Mouse (Mus musculus) heart, adult 2 months (tissue): ENCODE data around the gene Fgfr2. TPM values are rescaled to one million over a fixed set of nuclear protein-coding genes. Genes with fewer than 3 reads are reported as not detected.

Experiments used
- DNase-seq, 2 experiments: peaks; one replicate each; pipeline ENCODE4 v3.0.0; 2021
- H3K27ac ChIP-seq: fragments of 200-600 bp; 2 replicates; pipeline ENCODE4 v1.8.1; 2022
- H3K27me3 ChIP-seq: fragments of 200-500 bp; 2 replicates; pipeline ENCODE4 v1.6.1; 2012; ENCODE audit warnings: mild to moderate bottlenecking, low read length, inconsistent platforms, mixed read lengths; ENCODE audit not compliant: control insufficient read depth, insufficient read depth
- H3K36me3 ChIP-seq: fragments of 200-500 bp; 2 replicates; pipeline ENCODE4 v1.6.1; 2012; ENCODE audit warnings: low read length, inconsistent platforms; ENCODE audit not compliant: control insufficient read depth, insufficient read depth
- H3K4me1 ChIP-seq: fragments of 200-500 bp; 2 replicates; pipeline ENCODE4 v1.6.1; 2011; ENCODE audit warnings: low read length; ENCODE audit not compliant: control insufficient read depth, insufficient read depth
- H3K4me3 ChIP-seq: fragments of 200-600 bp; 2 replicates; pipeline ENCODE4 v1.8.1; 2022
- H3K79me2 ChIP-seq: fragments of 200-500 bp; replicated peaks from 2 replicates; pipeline ENCODE4 v1.6.1; 2012; ENCODE audit warnings: mild to moderate bottlenecking, inconsistent platforms, low read length, moderate library complexity, mixed read lengths; ENCODE audit not compliant: control insufficient read depth, insufficient read depth
- H3K9ac ChIP-seq: fragments of 200-500 bp; 2 replicates; pipeline ENCODE4 v1.6.1; 2012; ENCODE audit warnings: low read depth, mild to moderate bottlenecking, control low read depth, inconsistent platforms, low read length, mixed read lengths
- CTCF ChIP-seq: fragments of 200-600 bp; IDR thresholded peaks from 2 replicates; pipeline ENCODE4 v1.8.1; 2022; ENCODE audit warnings: antibody characterized with exemption, mild to moderate bottlenecking, moderate library complexity
- EP300 ChIP-seq: fragments of 200-500 bp; IDR thresholded peaks from 2 replicates; pipeline ENCODE4 v1.6.1; 2011; ENCODE audit warnings: low read depth, low read length, control low read depth; ENCODE audit not compliant: insufficient read depth
- POLR2A ChIP-seq: fragments of 200-500 bp; IDR thresholded peaks from 2 replicates; pipeline ENCODE4 v1.6.1; 2011; ENCODE audit warnings: mild to moderate bottlenecking, low read depth, low read length, control low read depth; ENCODE audit not compliant: insufficient read depth
- WGBS: fragments of 180-500 bp; shearing (Covaris S2); methylation state at CpG from one replicate; pipeline ENCODE4 v1.1.7; 2018; 5-methylcytosine and 5-hydroxymethylcytosine counted together
- intact Hi-C: fragments of 180-260 bp; cut with DNase I; formaldehyde crosslinking; loops from one replicate; pipeline ENCODE4 v1.15.1; 2025
- polyA plus RNA-seq: library from polyadenylated mRNA; depleted of rRNA; stranded (reverse); fragments of >200 nt; gene quantifications from 2 replicates; pipeline ENCODE4 v1.2.3, GENCODE M21; 2012
- total RNA-seq, 2 experiments: library from RNA; stranded (reverse); gene quantifications; 2 replicates each; pipeline ENCODE4 v1.2.3; 2021

Fgfr2 gene
- total and polyA plus RNA-seq, 3 experiments, result 1.1 to 2.0 (median 1.3) TPM

DNA sequence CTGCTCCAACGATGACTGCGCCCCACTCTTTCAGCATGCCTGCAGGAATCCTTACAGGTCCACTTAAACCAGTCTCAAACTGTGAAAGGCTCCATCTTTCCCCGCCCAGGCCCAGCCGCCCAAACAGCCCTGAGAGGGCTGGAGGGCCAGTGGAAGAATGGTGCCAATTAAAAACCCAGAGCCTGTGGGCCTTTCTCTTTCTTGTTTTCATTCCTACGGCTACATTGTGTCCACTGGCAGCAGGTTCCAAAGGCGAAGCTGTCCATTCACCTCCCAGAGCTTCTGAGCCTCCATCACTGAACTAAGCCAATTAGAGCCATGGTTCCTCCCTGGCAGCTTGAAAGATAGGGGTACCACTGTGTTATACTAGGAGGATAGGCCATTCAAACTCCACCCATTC is 391.6 kb downstream of the Fgfr2 start:
- H3K4me1 ChIP-seq, result peaks cover 32% of the 10 kb centered on the region
- no peak for TF ChIP-seq EP300
- TF ChIP-seq CTCF, result no peak
- TF ChIP-seq POLR2A, result no peak
- WGBS, result 84% methylated on average over 6 of the region's 6 CpGs
- intact Hi-C loops, result no loop called here
- no peaks in the 10 kb centered on the region for H3K27me3 ChIP-seq
- H3K36me3 ChIP-seq, result peaks cover 2% of the 10 kb centered on the region; the same call in 1 of the 2 replicates
- no peak overlapping the region for H3K27ac ChIP-seq
- H3K9ac ChIP-seq, result no peak overlapping the region
- no peaks in the 10 kb centered on the region for H3K79me2 ChIP-seq
- H3K4me3 ChIP-seq, result no peak overlapping the region
- no peak for DNase-seq

- H3K36me3 ChIP-seq, result no peaks in the 10 kb centered on the region
- intact Hi-C loops, result no loop called here
- 76% methylated on average over 7 of the region's 7 CpGs for WGBS
- DNase-seq, result no peak
- no peak overlapping the region for H3K9ac ChIP-seq
- H3K27ac ChIP-seq, result no peak overlapping the region
- H3K4me3 ChIP-seq, result no peak overlapping the region
- H3K4me1 ChIP-seq, result peaks cover 22% of the 10 kb centered on the region
- TF ChIP-seq POLR2A, result no peak
- TF ChIP-seq EP300, result no peak
- TF ChIP-seq CTCF, result no peak
- no peaks in the 10 kb centered on the region for H3K79me2 ChIP-seq
- H3K27me3 ChIP-seq, result no peaks in the 10 kb centered on the region
These were observed 392.6 kb downstream of the Fgfr2 start for GRCm38 (mm10) chr7:132730510-132730909.

- Histone ChIP-seq H3K9ac (no peak overlapping the region), H3K36me3 (peaks cover 3% of the 10 kb centered on the region; the same call in 1 of the 2 replicates), H3K79me2 (no peaks in the 10 kb centered on the region), H3K4me3 (no peak overlapping the region), H3K27ac (no peak overlapping the region), H3K4me1 (peaks cover 19% of the 10 kb centered on the region), H3K27me3 (no peaks in the 10 kb centered on the region)
- intact Hi-C loops, result no loop called here
- WGBS, result 57% methylated on average over 4 of the region's 4 CpGs
- TF ChIP-seq EP300 (no peak), POLR2A (no peak), CTCF (no peak)
- DNase-seq, result peak in 1 of 2 experiments; percentile 33
These were observed 393.9 kb downstream of the Fgfr2 start for GRCm38 (mm10) chr7:132729093-132729831.

DNA sequence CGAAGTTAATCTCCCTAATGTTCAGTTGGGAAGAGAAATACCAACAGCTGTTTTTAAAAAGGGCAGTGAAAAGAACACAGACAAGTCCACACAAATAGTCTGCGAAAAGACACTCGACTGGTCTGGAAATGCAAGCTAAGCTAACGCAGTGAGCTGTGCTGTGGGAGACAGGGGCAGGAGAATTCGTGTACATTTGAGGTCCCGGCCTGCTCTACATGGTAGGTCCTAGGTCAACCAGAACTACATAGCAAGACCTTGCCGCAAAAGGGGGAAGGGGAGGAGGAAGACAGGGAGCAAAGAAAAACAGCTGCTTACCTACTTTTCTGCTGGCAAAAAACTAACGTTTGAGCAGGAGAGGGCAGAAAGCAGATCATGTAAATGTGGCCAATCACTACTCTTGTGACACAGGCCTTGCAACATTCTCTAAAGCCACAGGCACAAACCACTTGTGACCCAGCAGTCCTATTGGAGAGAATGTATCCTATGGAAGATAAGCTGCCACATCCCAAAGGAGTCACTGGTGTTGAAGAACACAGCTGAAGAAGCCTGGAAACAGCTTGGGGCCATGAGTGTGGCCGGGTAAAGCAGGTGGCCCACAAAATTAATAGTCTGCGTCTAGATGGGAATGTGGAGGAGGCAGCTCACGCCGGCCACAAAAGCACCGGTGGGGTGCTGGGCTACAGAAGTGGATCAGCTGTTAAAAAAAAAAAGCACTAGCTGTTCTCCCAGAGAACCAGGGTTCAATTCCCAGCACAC is 396.9 kb downstream of the Fgfr2 start:
- WGBS, result 78% methylated on average over 13 of the region's 13 CpGs
- Histone ChIP-seq H3K79me2 (no peaks in the 10 kb centered on the region), H3K36me3 (peaks cover 12% of the 10 kb centered on the region), H3K27ac (no peak overlapping the region), H3K27me3 (no peaks in the 10 kb centered on the region), H3K4me3 (no peak overlapping the region), H3K9ac (no peak overlapping the region), H3K4me1 (peaks cover 25% of the 10 kb centered on the region)
- DNase-seq, result no peak
- intact Hi-C loops, result no loop called here
- TF ChIP-seq CTCF (no peak), EP300 (no peak), POLR2A (no peak)

GRCm38 (mm10) chr7:132724501-132725062 is 398.6 kb downstream of the Fgfr2 start:
- Histone ChIP-seq H3K36me3 (peaks cover 12% of the 10 kb centered on the region), H3K9ac (no peak overlapping the region), H3K4me1 (peaks cover 25% of the 10 kb centered on the region), H3K27me3 (no peaks in the 10 kb centered on the region), H3K4me3 (no peak overlapping the region), H3K27ac (peak overlapping the region; percentile 84), H3K79me2 (no peaks in the 10 kb centered on the region)
- intact Hi-C loops, result no loop called here
- DNase-seq, result peak in 1 of 2 experiments; percentile 36
- TF ChIP-seq CTCF (no peak), EP300 (no peak)
- WGBS, result 65% methylated on average over 5 of the region's 5 CpGs

DNA sequence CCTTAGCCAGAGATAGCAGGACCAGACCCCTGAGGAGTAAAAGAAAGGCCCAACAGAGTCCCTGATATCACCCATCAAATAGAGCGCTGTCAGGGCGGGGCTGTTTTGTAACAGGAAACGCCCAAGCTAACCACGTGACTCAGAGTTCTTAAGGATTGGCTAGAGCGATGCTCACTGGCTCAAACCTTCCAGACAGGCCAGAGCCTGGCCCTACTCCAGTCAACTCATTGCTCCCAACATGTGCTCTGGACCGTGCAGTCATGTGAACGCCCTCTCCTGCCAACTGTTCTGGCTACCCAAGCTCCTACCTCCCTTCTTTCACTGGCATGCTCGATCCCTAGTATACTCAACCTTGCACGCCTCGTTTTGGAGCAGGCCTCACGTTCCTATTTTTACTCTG is 399.2 kb downstream of the Fgfr2 start:
- Histone ChIP-seq H3K4me1 (peaks cover 23% of the 10 kb centered on the region), H3K27ac (peak overlapping the region; percentile 84), H3K27me3 (no peaks in the 10 kb centered on the region), H3K4me3 (no peak overlapping the region), H3K36me3 (peaks cover 12% of the 10 kb centered on the region), H3K9ac (no peak overlapping the region), H3K79me2 (no peaks in the 10 kb centered on the region)
- DNase-seq, result peak; percentile 83 to 92
- intact Hi-C loops, result no loop called here
- TF ChIP-seq EP300 (peak; percentile 93), POLR2A (peak; percentile 50; the same call in 1 of the 2 replicates), CTCF (no peak)
- WGBS, result 21% methylated on average over 11 of the region's 11 CpGs
